Mouse (Mus musculus): Measurements from ENCODE around the gene Padi1. TPM values are rescaled to one million over a fixed set of nuclear protein-coding genes. Genes with fewer than 3 reads are reported as not detected.
A peak's percentile ranks its signal among the peaks of the same experiment; 100 is the strongest.

The Padi1 gene
- polyA plus RNA-seq, 1 experiment from 2014 or later = 0.28 TPM

DNA sequence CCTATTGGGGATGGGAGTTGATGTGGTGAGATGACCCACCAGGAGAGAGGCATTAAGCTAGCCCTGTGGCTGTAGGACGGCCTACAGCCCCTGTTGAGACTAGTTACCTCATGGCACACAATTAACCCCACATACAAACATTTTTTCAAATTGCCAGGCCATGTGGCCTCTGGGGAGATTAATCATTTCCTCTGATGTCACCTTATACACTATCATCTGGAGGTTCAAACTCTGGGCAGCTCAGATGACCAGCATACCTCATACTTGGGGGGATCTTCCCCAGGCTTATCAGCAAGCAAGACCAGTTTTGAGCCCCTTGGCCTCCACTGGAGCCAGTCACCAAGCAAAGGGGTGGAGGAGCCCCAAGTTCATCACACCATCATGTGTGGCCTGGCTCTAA, 2.7 kb downstream of the Padi1 start:
- H3K9ac ChIP-seq (ENCODE audit: low read length) = no peak overlapping the region
- WGBS = 52% methylated on average over 1 of the region's 1 CpGs
- no peaks in the 10 kb centered on the region for H3K36me3 ChIP-seq (ENCODE audit: control insufficient read depth, insufficient read depth, low read length)
- H3K27me3 ChIP-seq (ENCODE audit: control insufficient read depth, insufficient read depth, low read length) = no peaks in the 10 kb centered on the region
- H3K4me2 ChIP-seq (ENCODE audit: low read depth, severe bottlenecking) = no peak overlapping the region
- no peaks in the 10 kb centered on the region for H3K9me3 ChIP-seq (ENCODE audit: control insufficient read depth, low read length)
- ATAC-seq (ENCODE audit: insufficient number of reproducible peaks, low FRiP score, low TSS enrichment, low read depth) (no peak), DNase-seq (ENCODE audit: low spot score) (no peak)
- H3K27ac ChIP-seq (replicated peaks; ENCODE audit: low read depth, low read length) = no peak overlapping the region
- H3K4me3 ChIP-seq (ENCODE audit: low read depth, low read length) = no peak overlapping the region
- H3K4me1 ChIP-seq (ENCODE audit: control insufficient read depth, insufficient read depth, low read length) = 0 out of 2 replicates have a peak, but pooled peaks cover 2% of the 10 kb centered on the region

DNA sequence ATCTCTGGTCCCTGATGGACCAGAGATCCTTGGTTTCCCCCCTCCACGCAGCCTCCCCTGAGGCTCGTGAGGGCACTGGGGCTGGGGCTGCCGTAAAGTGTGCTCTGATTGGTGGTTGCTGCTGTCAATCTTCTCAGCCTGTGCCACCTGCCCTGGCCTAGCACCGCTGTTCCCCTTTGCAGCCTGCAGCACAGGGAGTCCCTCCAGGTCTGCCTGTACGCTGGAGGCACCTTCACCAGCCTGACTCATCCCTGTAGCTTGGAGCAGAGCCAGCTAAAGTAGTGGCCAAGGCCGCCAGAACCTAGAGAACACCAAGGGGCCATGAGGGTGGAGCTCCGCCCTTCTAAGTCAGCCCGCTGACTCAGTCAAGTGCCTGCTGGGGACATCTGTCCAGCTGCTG, 7.7 kb downstream of the Padi1 start:
- Histone ChIP-seq H3K4me2 (ENCODE audit: low read depth, severe bottlenecking) (no peak overlapping the region; the same call in 1 of the 2 replicates), H3K27me3 (ENCODE audit: control insufficient read depth, insufficient read depth, low read length) (no peaks in the 10 kb centered on the region), H3K36me3 (ENCODE audit: control insufficient read depth, insufficient read depth, low read length) (no peaks in the 10 kb centered on the region), H3K27ac (replicated peaks; ENCODE audit: low read depth, low read length) (no peak overlapping the region), H3K9ac (ENCODE audit: low read length) (no peak overlapping the region), H3K9me3 (ENCODE audit: control insufficient read depth, low read length) (no peaks in the 10 kb centered on the region), H3K4me1 (ENCODE audit: control insufficient read depth, insufficient read depth, low read length) (peaks cover 8% of the 10 kb centered on the region; the same call in 1 of the 2 replicates), H3K4me3 (ENCODE audit: low read depth, low read length) (no peak overlapping the region)
- ATAC-seq (ENCODE audit: insufficient number of reproducible peaks, low FRiP score, low TSS enrichment, low read depth) (no peak), DNase-seq (ENCODE audit: low spot score) (peak; percentile 43)
- WGBS = 21% methylated on average over 8 of the region's 8 CpGs

DNA sequence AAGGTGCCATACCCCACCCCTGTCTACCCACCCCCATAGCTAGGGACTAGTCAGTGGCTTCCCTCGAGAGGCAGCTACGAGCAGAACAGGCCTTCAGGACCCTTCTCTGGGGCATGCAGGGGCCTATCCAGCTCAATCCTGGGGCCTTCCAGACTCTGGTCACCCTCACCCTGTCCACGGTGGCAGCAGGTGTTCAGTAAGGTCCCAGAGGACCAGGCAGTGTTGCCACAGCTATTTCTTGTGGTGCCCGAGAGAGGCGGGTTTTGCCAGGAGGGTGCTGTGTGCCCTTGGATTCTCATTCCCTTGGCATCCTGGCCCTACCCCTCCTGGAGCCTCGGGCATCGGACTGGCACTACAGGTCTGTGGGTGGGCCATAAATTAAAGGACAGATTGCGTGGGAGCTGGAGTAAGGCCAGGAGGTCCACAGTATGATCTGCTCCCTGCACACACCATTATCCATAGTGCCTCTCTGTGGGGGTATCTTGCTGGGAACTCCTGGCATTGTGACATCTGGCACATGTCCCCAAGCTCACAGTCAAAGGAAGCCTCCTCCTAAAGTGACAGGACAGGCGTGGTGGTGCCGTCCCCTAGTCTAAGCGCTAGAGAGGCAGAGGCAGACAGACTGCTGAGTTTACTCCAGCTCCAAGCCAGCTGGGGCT, 9.2 kb downstream of the Padi1 start:
- Histone ChIP-seq H3K9ac (ENCODE audit: low read length) (no peak overlapping the region), H3K27me3 (ENCODE audit: control insufficient read depth, insufficient read depth, low read length) (no peaks in the 10 kb centered on the region), H3K27ac (replicated peaks; ENCODE audit: low read depth, low read length) (no peak overlapping the region), H3K4me2 (ENCODE audit: low read depth, severe bottlenecking) (no peak overlapping the region; the same call in 1 of the 2 replicates), H3K4me3 (ENCODE audit: low read depth, low read length) (no peak overlapping the region), H3K36me3 (ENCODE audit: control insufficient read depth, insufficient read depth, low read length) (no peaks in the 10 kb centered on the region), H3K9me3 (ENCODE audit: control insufficient read depth, low read length) (no peaks in the 10 kb centered on the region), H3K4me1 (ENCODE audit: control insufficient read depth, insufficient read depth, low read length) (peaks cover 8% of the 10 kb centered on the region; the same call in 1 of the 2 replicates)
- WGBS = 72% methylated on average over 11 of the region's 11 CpGs
- ATAC-seq (ENCODE audit: insufficient number of reproducible peaks, low FRiP score, low TSS enrichment, low read depth) = no peak
- DNase-seq (ENCODE audit: low spot score) = no peak

GRCm38 (mm10) chr4:140835682-140836081, 9.9 kb downstream of the Padi1 start:
- Histone ChIP-seq H3K27me3 (ENCODE audit: control insufficient read depth, insufficient read depth, low read length) (no peaks in the 10 kb centered on the region), H3K4me2 (ENCODE audit: low read depth, severe bottlenecking) (0 out of 2 replicates have a peak overlapping the region, but pooled peaks have one; percentile 4), H3K4me1 (ENCODE audit: control insufficient read depth, insufficient read depth, low read length) (peaks cover 8% of the 10 kb centered on the region; the same call in 1 of the 2 replicates), H3K9ac (ENCODE audit: low read length) (no peak overlapping the region), H3K36me3 (ENCODE audit: control insufficient read depth, insufficient read depth, low read length) (no peaks in the 10 kb centered on the region), H3K9me3 (ENCODE audit: control insufficient read depth, low read length) (no peaks in the 10 kb centered on the region), H3K4me3 (ENCODE audit: low read depth, low read length) (no peak overlapping the region), H3K27ac (replicated peaks; ENCODE audit: low read depth, low read length) (no peak overlapping the region)
- no peak; the same call in 1 of the 2 replicates for ATAC-seq (ENCODE audit: insufficient number of reproducible peaks, low FRiP score, low TSS enrichment, low read depth)
- 3% methylated on average over 10 of the region's 10 CpGs for WGBS
- DNase-seq (ENCODE audit: low spot score) = peak; percentile 77

DNA sequence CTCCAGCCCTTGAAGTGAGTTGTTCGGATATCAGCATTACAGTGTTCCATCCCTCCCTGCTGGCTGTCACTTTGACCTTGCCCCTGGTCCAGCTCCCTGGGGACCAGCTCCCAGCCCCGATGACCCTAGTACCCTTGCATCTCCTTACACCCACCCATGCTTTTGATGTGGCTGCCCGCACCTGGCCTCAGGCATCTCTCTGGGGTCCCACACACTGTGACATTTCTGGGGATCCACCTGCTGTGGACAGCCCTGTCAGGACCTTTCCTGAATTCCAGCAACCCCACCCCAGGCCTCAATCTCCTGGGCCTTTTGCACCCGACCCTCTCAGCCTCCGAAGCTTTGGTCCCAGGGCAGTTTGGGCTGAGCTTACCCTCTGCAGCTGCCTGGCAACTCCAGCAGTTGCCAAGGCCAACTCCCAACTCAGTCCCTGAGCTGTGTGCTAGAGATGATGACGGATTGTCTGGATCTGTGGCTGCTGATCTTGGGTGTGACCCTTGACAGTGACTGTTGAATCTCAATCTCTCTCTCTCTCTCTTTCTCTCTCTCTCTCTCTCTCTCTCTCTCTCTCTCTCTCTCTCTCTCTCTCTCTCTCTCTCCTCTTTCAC, 11.1 kb downstream of the Padi1 start:
- no peak for DNase-seq (ENCODE audit: low spot score)
- Histone ChIP-seq H3K27me3 (ENCODE audit: control insufficient read depth, insufficient read depth, low read length) (no peaks in the 10 kb centered on the region), H3K36me3 (ENCODE audit: control insufficient read depth, insufficient read depth, low read length) (no peaks in the 10 kb centered on the region), H3K9ac (ENCODE audit: low read length) (no peak overlapping the region), H3K4me2 (ENCODE audit: low read depth, severe bottlenecking) (no peak overlapping the region), H3K4me1 (ENCODE audit: control insufficient read depth, insufficient read depth, low read length) (peaks cover 8% of the 10 kb centered on the region; the same call in 1 of the 2 replicates), H3K4me3 (ENCODE audit: low read depth, low read length) (no peak overlapping the region), H3K27ac (replicated peaks; ENCODE audit: low read depth, low read length) (no peak overlapping the region), H3K9me3 (ENCODE audit: control insufficient read depth, low read length) (no peaks in the 10 kb centered on the region)
- 66% methylated on average over 6 of the region's 6 CpGs for WGBS
- no peak for ATAC-seq (ENCODE audit: insufficient number of reproducible peaks, low FRiP score, low TSS enrichment, low read depth)

DNA sequence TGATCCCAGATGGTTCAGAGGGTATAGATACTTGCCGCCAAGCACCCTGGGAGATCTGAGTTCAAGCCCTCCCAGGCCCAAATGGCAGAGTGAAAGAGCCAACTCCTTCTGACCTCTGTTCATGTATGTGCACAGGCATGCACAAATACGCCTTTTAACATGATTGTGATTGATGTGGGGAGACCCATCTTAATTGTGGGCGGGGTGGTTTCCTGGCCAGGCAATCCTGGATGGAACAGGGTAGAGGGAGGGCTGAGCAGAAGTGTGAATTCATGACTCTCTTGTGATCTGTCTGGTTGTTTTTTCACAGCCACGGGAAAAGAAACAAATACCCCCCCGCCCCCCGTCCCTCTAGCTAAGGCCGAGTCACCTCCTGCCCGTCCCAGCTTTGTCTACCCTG, 12.8 kb downstream of the Padi1 start:
- Histone ChIP-seq H3K4me2 (ENCODE audit: low read depth, severe bottlenecking) (no peak overlapping the region), H3K27me3 (ENCODE audit: control insufficient read depth, insufficient read depth, low read length) (no peaks in the 10 kb centered on the region), H3K36me3 (ENCODE audit: control insufficient read depth, insufficient read depth, low read length) (no peaks in the 10 kb centered on the region), H3K4me3 (ENCODE audit: low read depth, low read length) (no peak overlapping the region), H3K9ac (ENCODE audit: low read length) (no peak overlapping the region), H3K4me1 (ENCODE audit: control insufficient read depth, insufficient read depth, low read length) (peaks cover 8% of the 10 kb centered on the region; the same call in 1 of the 2 replicates), H3K9me3 (ENCODE audit: control insufficient read depth, low read length) (no peaks in the 10 kb centered on the region), H3K27ac (replicated peaks; ENCODE audit: low read depth, low read length) (no peak overlapping the region)
- DNase-seq (ENCODE audit: low spot score) (no peak), ATAC-seq (ENCODE audit: insufficient number of reproducible peaks, low FRiP score, low TSS enrichment, low read depth) (no peak)
- 41% methylated on average over 8 of the region's 8 CpGs for WGBS

DNA sequence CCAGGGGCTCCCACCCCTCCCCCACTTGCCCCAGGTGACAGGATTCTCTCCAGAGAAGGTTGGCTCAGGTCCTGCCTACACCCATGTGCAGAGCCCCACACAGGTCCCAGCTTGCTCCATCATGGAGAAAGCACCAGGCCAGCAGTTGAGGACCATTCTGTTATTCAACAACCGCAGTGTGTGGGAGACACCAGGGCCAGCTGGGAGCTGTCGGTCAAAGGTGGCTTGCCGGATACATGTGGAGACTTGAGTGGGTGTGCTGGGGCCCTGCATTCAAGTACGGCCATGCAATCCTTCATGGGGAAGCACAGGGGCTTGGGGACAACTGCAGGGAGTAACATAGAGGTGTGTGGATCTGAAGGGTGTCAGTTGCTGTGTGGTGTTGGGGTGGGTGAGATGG, 13.8 kb downstream of the Padi1 start:
- ATAC-seq (ENCODE audit: insufficient number of reproducible peaks, low FRiP score, low TSS enrichment, low read depth) (no peak), DNase-seq (ENCODE audit: low spot score) (no peak)
- H3K36me3 ChIP-seq (ENCODE audit: control insufficient read depth, insufficient read depth, low read length) = no peaks in the 10 kb centered on the region
- no peak overlapping the region for H3K27ac ChIP-seq (replicated peaks; ENCODE audit: low read depth, low read length)
- no peak overlapping the region for H3K9ac ChIP-seq (ENCODE audit: low read length)
- H3K9me3 ChIP-seq (ENCODE audit: control insufficient read depth, low read length) = no peaks in the 10 kb centered on the region
- no peak overlapping the region for H3K4me3 ChIP-seq (ENCODE audit: low read depth, low read length)
- H3K4me1 ChIP-seq (ENCODE audit: control insufficient read depth, insufficient read depth, low read length) = peaks cover 8% of the 10 kb centered on the region; the same call in 1 of the 2 replicates
- WGBS = 83% methylated on average over 4 of the region's 4 CpGs
- no peak overlapping the region for H3K4me2 ChIP-seq (ENCODE audit: low read depth, severe bottlenecking)
- H3K27me3 ChIP-seq (ENCODE audit: control insufficient read depth, insufficient read depth, low read length) = no peaks in the 10 kb centered on the region

GRCm38 (mm10) chr4:140827237-140827636, 18.3 kb downstream of the Padi1 start:
- Histone ChIP-seq H3K27me3 (ENCODE audit: control insufficient read depth, insufficient read depth, low read length) (no peaks in the 10 kb centered on the region), H3K9me3 (ENCODE audit: control insufficient read depth, low read length) (peaks cover 4% of the 10 kb centered on the region; the same call in 1 of the 2 replicates), H3K36me3 (ENCODE audit: control insufficient read depth, insufficient read depth, low read length) (no peaks in the 10 kb centered on the region), H3K4me2 (ENCODE audit: low read depth, severe bottlenecking) (no peak overlapping the region), H3K9ac (ENCODE audit: low read length) (no peak overlapping the region), H3K4me1 (ENCODE audit: control insufficient read depth, insufficient read depth, low read length) (no peaks in the 10 kb centered on the region), H3K27ac (replicated peaks; ENCODE audit: low read depth, low read length) (no peak overlapping the region), H3K4me3 (ENCODE audit: low read depth, low read length) (no peak overlapping the region)
- ATAC-seq (ENCODE audit: insufficient number of reproducible peaks, low FRiP score, low TSS enrichment, low read depth) = no peak
- no peak for DNase-seq (ENCODE audit: low spot score)
- WGBS = 61% methylated on average over 3 of the region's 3 CpGs
